Mouse (Mus musculus) brain, embryonic 14.5 days (tissue): ENCODE results near the gene Bpifb9a.

Source experiments
- CTCF ChIP-seq: fragments of 200-500 bp; IDR thresholded peaks from 2 replicates; pipeline ENCODE4 v1.5.1; 2012; ENCODE audit warnings: inconsistent platforms, mild to moderate bottlenecking, moderate library complexity, borderline replicate concordance; ENCODE audit not compliant: insufficient read depth, insufficient read length; ENCODE audit errors: extremely low read depth
- POLR2A ChIP-seq: fragments of 200-500 bp; IDR thresholded peaks from 2 replicates; pipeline ENCODE4 v1.6.1; 2012; ENCODE audit warnings: mild to moderate bottlenecking, inconsistent platforms, borderline replicate concordance; ENCODE audit not compliant: poor library complexity, insufficient read depth, insufficient read length, severe bottlenecking; ENCODE audit errors: extremely low read depth

DNA sequence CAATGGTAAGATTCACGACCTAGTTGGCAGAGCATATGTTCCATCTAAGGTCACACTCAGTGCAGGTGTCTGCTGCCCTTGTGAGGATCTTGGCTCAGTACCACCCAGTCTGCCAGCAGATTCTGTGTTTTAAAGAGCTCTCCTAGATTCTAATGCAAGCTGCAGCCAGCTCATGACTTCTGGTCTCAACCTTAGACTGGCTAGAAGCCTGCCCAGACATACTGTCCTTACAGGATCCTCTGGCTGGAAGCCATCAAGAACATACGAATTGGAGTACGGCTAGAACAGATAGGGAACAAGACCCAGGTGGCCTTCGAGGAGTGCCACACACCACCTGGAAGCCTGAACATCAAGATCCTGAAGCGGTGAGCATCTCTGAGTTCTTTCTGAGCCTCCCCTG, 29.8 kb upstream of the Bpifb9a start:
- TF ChIP-seq CTCF (no peak), POLR2A (no peak)
